Mouse (Mus musculus) heart, adult 2 months (tissue): ENCODE measurements at regions not wholly inside any gene's neighbourhood (a gene's known extent, or its start where the extent isn't known, plus 50 kb on each side); places are given as distances from the start of the nearest gene placed in this dataset.

ENCODE experiments used
- DNase-seq, 2 experiments: peaks; one replicate each; pipeline ENCODE4 v3.0.0; 2021
- H3K27ac ChIP-seq: fragments of 200-600 bp; 2 replicates; pipeline ENCODE4 v1.8.1; 2022
- H3K27me3 ChIP-seq: fragments of 200-500 bp; 2 replicates; pipeline ENCODE4 v1.6.1; 2012; ENCODE audit warnings: mild to moderate bottlenecking, low read length, inconsistent platforms, mixed read lengths; ENCODE audit not compliant: control insufficient read depth, insufficient read depth
- H3K36me3 ChIP-seq: fragments of 200-500 bp; 2 replicates; pipeline ENCODE4 v1.6.1; 2012; ENCODE audit warnings: low read length, inconsistent platforms; ENCODE audit not compliant: control insufficient read depth, insufficient read depth
- H3K4me1 ChIP-seq: fragments of 200-500 bp; 2 replicates; pipeline ENCODE4 v1.6.1; 2011; ENCODE audit warnings: low read length; ENCODE audit not compliant: control insufficient read depth, insufficient read depth
- H3K4me3 ChIP-seq: fragments of 200-600 bp; 2 replicates; pipeline ENCODE4 v1.8.1; 2022
- H3K79me2 ChIP-seq: fragments of 200-500 bp; replicated peaks from 2 replicates; pipeline ENCODE4 v1.6.1; 2012; ENCODE audit warnings: mild to moderate bottlenecking, inconsistent platforms, low read length, moderate library complexity, mixed read lengths; ENCODE audit not compliant: control insufficient read depth, insufficient read depth
- H3K9ac ChIP-seq: fragments of 200-500 bp; 2 replicates; pipeline ENCODE4 v1.6.1; 2012; ENCODE audit warnings: low read depth, mild to moderate bottlenecking, control low read depth, inconsistent platforms, low read length, mixed read lengths
- CTCF ChIP-seq: fragments of 200-600 bp; IDR thresholded peaks from 2 replicates; pipeline ENCODE4 v1.8.1; 2022; ENCODE audit warnings: antibody characterized with exemption, mild to moderate bottlenecking, moderate library complexity
- EP300 ChIP-seq: fragments of 200-500 bp; IDR thresholded peaks from 2 replicates; pipeline ENCODE4 v1.6.1; 2011; ENCODE audit warnings: low read depth, low read length, control low read depth; ENCODE audit not compliant: insufficient read depth
- POLR2A ChIP-seq: fragments of 200-500 bp; IDR thresholded peaks from 2 replicates; pipeline ENCODE4 v1.6.1; 2011; ENCODE audit warnings: mild to moderate bottlenecking, low read depth, low read length, control low read depth; ENCODE audit not compliant: insufficient read depth
- WGBS: fragments of 180-500 bp; shearing (Covaris S2); methylation state at CpG from one replicate; pipeline ENCODE4 v1.1.7; 2018; 5-methylcytosine and 5-hydroxymethylcytosine counted together
- intact Hi-C: fragments of 180-260 bp; cut with DNase I; formaldehyde crosslinking; loops from one replicate; pipeline ENCODE4 v1.15.1; 2025

- intact Hi-C loops: no loop called here
- H3K27me3 ChIP-seq: no peaks in the 10 kb centered on the region
- no peak for DNase-seq
- TF ChIP-seq POLR2A (no peak), EP300 (no peak), CTCF (no peak)
- no peaks in the 10 kb centered on the region for H3K4me1 ChIP-seq
- H3K36me3 ChIP-seq: no peaks in the 10 kb centered on the region
- H3K9ac ChIP-seq: no peak overlapping the region
- no peak overlapping the region for H3K4me3 ChIP-seq
- 91% methylated on average over 3 of the region's 3 CpGs for WGBS
- H3K79me2 ChIP-seq: no peaks in the 10 kb centered on the region
- H3K27ac ChIP-seq: no peak overlapping the region
Observed at GRCm38 (mm10) chr3:34787211-34787610, 137.0 kb downstream of the Sox2 start.

- Histone ChIP-seq H3K9ac (no peak overlapping the region), H3K79me2 (no peaks in the 10 kb centered on the region), H3K4me1 (no peaks in the 10 kb centered on the region), H3K36me3 (no peaks in the 10 kb centered on the region), H3K27me3 (no peaks in the 10 kb centered on the region), H3K4me3 (no peak overlapping the region), H3K27ac (no peak overlapping the region)
- 23% methylated on average over 23 of the region's 23 CpGs for WGBS
- peak in 1 of 2 experiments; percentile 4 for DNase-seq
- TF ChIP-seq EP300 (no peak), CTCF (no peak), POLR2A (no peak)
- intact Hi-C loops: no loop called here
Observed at GRCm38 (mm10) chr3:34795103-34795983, 145.1 kb downstream of the Sox2 start.

DNA sequence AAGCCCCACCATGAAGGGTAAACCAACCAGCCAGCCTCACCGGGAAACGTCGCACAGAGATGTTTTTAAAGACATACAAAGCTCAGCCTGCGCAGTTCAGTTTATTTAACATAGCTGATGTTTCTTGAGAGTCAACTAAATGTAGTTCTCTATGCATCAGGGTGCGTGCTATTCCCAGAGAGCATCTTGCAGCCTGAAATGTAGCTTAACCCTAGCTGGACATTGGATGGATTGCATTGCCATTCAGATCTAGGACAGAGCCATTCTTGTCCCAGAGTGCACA, 145.7 kb downstream of the Sox2 start:
- Histone ChIP-seq H3K27me3 (no peaks in the 10 kb centered on the region), H3K79me2 (no peaks in the 10 kb centered on the region), H3K27ac (no peak overlapping the region), H3K9ac (no peak overlapping the region), H3K4me3 (no peak overlapping the region), H3K36me3 (no peaks in the 10 kb centered on the region), H3K4me1 (no peaks in the 10 kb centered on the region)
- 13% methylated on average over 5 of the region's 5 CpGs for WGBS
- intact Hi-C loops: no loop called here
- TF ChIP-seq EP300: no peak
- TF ChIP-seq POLR2A: no peak
- no peak for TF ChIP-seq CTCF
- no peak for DNase-seq

DNA sequence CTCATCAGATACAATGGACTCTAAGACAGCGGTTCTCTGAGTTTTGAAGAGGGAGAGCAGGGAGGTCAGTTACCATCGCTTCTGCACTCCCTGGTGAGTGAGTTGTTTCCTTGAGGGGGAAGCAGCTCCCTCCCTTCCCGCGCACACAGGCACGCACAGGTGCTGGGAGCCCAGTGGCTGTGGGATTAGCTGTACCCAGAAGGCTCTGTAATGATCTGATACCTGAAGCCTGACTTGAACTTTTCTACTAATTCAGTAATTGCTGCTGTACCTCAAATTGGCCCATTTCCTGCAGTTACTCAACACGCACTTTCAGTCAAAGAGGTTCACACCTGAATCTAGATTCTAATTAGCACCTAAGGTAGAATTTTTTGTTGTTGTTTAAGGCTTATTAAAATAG, 158.6 kb downstream of the Sox2 start:
- WGBS: 23% methylated on average over 6 of the region's 6 CpGs
- H3K4me3 ChIP-seq: no peak overlapping the region
- 0 out of 2 replicates have a peak, but pooled peaks cover 2% of the 10 kb centered on the region for H3K27me3 ChIP-seq
- TF ChIP-seq POLR2A (no peak), CTCF (no peak), EP300 (no peak)
- H3K36me3 ChIP-seq: no peaks in the 10 kb centered on the region
- no peaks in the 10 kb centered on the region for H3K79me2 ChIP-seq
- no peak overlapping the region for H3K9ac ChIP-seq
- intact Hi-C loops: no loop called here
- no peak overlapping the region for H3K27ac ChIP-seq
- no peak for DNase-seq
- H3K4me1 ChIP-seq: no peaks in the 10 kb centered on the region

DNA sequence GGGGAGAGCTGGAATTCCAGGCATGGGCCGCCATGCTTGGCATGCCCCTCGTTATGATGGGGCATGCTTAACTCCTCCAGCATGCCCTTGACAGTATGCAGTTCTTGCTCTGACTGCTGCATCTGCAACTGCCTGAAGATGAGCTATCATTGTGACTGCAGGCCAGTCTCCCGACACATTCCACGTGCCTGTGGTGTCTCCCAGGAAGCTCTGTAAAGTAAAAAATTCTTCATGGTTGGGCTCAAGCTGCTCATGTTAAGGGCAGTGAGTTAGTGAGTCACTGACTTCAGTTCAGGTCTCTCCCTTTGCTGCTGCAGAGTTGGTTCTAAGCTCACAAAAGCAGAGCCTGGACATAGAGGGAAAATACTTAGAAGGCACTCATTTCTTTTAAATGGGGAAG, 161.5 kb downstream of the Sox2 start:
- Histone ChIP-seq H3K4me3 (no peak overlapping the region), H3K79me2 (no peaks in the 10 kb centered on the region), H3K27ac (no peak overlapping the region), H3K9ac (no peak overlapping the region), H3K36me3 (no peaks in the 10 kb centered on the region), H3K27me3 (0 out of 2 replicates have a peak, but pooled peaks cover 2% of the 10 kb centered on the region), H3K4me1 (no peaks in the 10 kb centered on the region)
- no peak for TF ChIP-seq POLR2A
- no peak for TF ChIP-seq EP300
- no peak for TF ChIP-seq CTCF
- WGBS: 45% methylated on average over 4 of the region's 4 CpGs
- intact Hi-C loops: no loop called here
- no peak for DNase-seq

- Histone ChIP-seq H3K36me3 (no peaks in the 10 kb centered on the region), H3K27ac (no peak overlapping the region), H3K27me3 (0 out of 2 replicates have a peak, but pooled peaks cover 2% of the 10 kb centered on the region), H3K79me2 (no peaks in the 10 kb centered on the region), H3K4me1 (no peaks in the 10 kb centered on the region), H3K4me3 (no peak overlapping the region), H3K9ac (no peak overlapping the region)
- intact Hi-C loops: no loop called here
- WGBS: 62% methylated on average over 9 of the region's 9 CpGs
- no peak for DNase-seq
- TF ChIP-seq CTCF (no peak), POLR2A (no peak), EP300 (no peak)
Observed at GRCm38 (mm10) chr3:34813046-34813625, 162.9 kb downstream of the Sox2 start.
